Mouse (Mus musculus): ENCODE results near the gene Tmem19.

Tmem19 gene

DNA sequence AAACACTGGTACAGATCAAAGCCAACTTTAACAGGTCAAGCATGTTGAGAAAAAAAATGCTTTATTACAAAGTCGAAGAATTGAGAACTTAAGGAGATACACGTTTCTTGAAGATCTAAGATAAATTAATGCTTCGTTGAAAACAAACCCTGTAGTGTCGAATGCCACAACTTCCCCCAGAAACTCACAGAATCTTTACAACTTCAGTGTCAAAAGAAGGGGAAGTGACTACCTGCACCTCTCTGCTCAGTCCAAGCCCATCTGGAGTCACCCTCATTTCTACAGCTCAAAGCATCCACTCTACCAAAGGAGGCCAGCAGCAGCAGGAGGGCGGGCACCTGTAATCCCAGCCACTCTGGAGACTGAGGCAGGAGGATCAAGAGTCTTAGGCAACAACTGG is 50.1 kb downstream of the Tmem19 start:
- DNase-seq (ENCODE audit: low read depth, low spot score): no peak

DNA sequence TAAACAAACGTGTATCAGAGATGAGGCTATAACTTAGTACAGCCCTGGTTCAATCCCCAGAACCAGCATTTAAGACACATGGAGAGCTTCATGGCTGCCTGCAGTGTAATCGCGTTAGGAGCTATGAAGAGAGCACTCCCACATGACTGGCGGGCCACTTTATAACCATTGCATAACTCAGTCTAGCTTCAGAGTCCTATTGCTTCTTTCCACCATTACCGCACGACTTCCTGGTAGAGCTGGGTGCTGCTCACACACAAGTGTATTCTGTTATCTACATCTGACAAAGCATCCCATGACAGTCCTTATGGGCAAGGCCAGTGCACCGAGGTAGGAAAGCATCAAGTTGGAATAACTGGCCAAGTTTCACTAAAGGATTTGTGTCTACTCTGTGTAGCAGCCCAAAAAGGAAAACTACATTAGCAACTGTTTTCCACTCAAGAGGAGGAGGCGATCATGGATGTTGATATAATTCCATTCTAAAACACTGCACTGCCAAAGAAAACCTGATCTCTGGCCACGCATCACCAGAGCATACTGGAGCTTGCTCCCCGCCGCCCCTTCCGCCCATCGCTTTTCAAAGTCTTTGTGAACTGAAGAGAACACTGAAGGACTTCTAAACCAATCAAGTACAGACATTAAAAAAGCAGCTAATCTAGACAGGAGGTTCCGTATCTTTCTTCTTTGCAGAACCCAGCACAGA is 50.9 kb downstream of the Tmem19 start:
- DNase-seq (ENCODE audit: low read depth, low spot score): no peak

DNA sequence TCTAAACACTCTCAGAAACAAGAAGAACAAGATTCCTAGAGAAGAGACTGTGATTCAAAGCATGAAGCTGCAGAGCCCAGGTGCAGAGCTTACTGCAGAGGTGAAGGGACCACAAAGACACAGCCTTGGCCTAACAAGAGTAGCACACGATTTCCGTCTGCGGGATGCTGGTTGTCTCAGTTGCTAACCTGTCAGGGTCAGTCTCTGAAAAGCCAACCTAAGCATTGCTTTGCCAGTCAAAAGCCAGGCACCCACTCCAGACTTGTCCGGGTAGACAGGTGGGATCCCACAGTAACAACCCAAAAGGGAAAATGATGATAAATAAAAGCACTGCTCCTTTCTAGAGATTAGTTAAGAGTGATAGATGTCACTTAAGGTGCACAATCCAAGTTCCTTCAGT is 53.1 kb downstream of the Tmem19 start:
- DNase-seq (ENCODE audit: low read depth, low spot score): no peak

DNA sequence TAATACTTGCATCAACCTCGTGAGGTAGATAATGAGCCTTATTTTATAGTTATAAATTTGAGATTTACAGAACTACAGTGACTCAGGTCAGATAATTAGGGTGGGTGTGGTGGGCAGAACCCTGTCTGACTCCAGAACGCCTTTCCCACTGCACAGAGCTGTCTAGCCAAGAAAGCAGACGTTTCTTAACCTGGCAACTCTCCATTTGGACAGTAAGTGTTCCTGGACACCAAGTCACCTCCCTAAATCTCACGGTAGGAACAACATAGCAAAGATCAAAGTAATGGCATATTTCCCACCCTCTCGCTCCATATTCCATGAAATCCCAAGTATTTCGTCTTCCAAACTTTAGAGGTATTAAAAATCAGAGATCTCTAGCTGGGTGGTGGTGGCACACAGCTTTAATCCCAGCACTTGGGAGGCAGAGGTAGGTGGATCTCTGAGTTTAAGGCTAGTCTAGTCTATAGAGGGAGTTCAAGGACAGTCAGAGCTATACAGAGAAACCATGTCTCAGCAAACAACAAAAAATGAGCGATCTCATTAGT is 54.9 kb downstream of the Tmem19 start:
- DNase-seq (ENCODE audit: low read depth, low spot score): no peak

DNA sequence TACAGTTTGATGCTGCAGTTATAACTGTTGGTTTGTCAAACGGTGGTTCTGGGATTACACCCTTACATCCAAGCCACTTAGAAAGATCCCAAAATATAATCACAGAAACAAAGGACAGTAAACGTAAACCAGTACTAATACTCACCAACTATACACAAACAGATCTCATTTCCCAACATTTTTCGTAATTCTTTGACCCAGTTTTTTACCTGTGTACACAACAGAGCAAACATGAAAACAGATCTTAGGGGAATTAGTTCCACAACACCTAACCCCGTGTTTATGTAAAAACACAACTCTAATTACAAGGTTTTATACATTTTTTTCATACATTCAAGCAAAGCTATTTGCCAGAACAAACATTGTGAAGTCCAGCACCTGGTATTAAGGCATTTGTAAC is 63.6 kb downstream of the Tmem19 start:
- no peak for DNase-seq (ENCODE audit: low read depth, low spot score)

DNA sequence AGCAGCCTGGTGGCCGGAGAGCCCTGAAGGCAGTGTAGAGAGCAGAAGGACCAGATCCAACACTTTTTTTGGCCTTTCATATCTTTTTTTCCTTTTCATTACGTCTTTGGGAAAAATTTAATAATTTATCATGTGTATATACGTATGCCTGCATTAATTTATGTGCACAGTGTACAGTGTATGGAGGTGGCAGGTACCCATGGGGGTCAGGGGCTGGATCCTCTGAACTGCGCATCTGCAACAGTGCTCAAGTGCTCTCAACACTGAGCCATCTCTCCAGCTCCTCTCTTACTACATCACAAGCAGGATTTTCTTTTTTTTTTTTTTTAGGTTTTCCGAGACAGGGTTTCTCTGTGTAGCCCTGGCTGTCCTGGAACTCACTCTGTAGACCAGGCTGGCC is 64.7 kb downstream of the Tmem19 start:
- no peak for DNase-seq (ENCODE audit: low read depth, low spot score)

- DNase-seq (ENCODE audit: low read depth, low spot score): no peak
These were observed 65.8 kb downstream of the Tmem19 start for GRCm38 (mm10) chr10:115296401-115296935.

DNA sequence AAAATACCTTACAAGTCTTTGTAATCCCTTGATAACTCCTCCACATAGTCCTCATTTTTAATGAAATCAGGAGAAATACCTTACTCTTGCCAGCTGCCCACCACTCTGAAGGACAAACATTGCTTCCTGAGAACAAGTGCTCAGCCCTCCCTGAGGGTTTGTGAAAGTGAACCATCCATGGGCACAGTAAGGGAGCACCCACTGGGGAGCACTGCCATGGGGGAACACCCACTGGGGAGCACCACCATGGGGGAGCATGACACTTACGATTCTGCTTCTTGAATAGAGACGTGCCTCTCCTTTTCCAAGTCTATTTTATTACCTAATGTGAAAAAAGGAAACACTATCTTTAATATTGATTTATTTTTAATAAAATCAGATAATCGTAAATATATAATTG is 67.1 kb downstream of the Tmem19 start:
- no peak for DNase-seq (ENCODE audit: low read depth, low spot score)

DNA sequence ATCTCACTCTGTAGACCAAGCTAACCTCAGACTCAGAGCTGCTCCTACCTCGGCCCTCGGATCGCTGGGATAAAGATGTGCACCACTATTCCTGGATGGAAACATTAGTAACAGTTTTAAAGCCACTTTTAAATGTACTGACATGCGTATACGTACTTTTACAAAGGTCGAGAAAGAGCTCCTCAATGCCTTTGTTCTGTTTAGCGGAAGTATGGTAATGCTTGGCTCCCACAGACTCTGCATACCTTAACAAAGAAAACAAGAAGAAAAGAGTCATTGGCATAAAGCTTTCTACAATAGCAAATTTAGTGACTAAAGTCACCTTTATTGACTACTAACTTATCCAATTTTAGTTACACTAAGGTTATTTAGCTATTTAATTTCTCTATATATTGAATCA is 67.6 kb downstream of the Tmem19 start:
- DNase-seq (ENCODE audit: low read depth, low spot score): no peak

DNA sequence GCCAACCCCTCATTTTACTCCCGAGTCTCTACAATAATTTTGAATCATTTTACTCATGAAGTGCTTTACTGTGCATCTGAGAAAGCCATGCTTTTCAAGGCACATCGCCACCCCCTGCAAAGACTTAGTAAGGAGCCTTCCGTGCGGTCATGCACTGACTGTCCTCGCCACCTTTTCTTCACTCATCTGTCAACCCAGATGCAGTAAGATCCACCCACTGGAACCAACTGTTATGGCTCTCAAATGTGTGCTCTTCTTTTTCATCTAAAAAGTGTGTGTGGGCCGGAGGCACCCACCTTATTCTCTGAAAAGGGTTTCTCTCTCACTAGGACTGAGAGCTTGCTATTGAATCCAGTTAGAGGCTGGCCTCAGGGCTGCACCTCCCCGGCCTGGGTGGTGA is 68.4 kb downstream of the Tmem19 start:
- no peak for DNase-seq (ENCODE audit: low read depth, low spot score)

DNA sequence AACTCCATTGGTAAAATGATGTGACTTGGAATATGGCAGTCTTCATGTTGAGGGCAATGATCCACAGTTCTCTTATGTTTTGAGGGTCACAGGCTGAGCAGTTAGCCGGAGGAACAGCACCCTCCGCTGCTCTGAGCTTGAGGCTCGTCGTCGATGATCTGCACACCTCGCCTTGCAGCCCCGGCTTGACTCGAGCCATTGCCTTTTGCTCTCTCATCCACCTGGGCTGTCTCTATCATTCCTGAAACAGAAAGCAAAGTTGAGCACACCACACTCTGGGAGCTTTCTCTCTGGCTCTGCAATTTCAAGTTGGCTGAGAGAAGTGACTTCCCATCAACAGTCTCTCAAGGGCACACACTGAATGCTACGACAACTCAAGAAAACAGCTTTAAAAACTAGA is 71.6 kb downstream of the Tmem19 start:
- DNase-seq (ENCODE audit: low read depth, low spot score): no peak

Measured in brain, embryonic 18.5 days (tissue).